Mouse (Mus musculus) MEL (cell line): ENCODE measurements around the gene Aarsd1.

ENCODE experiments used
- CHD2 ChIP-seq: IDR thresholded peaks from 2 replicates; pipeline ENCODE4 v1.6.1; 2011; ENCODE audit warnings: low read length, improper control_type of control experiment
- CTCF ChIP-seq, 3 experiments: IDR thresholded peaks in 2 of 3; conservative IDR thresholded peaks in 1 of 3; 2 replicates each; pipeline ENCODE4 v1.5.1; 2011 to 2012; ENCODE audit warnings: low read length in 3 of 3, low read depth in 2 of 3, mild to moderate bottlenecking in 2 of 3, improper control_type of control experiment in 1 of 3, inconsistent platforms in 1 of 3, mixed read lengths in 1 of 3, moderate library complexity in 1 of 3; ENCODE audit not compliant: control insufficient read depth in 1 of 3, insufficient read depth in 1 of 3, poor library complexity in 1 of 3, severe bottlenecking in 1 of 3
- MAX ChIP-seq: IDR thresholded peaks from 2 replicates; pipeline ENCODE4 v1.6.1; 2011; ENCODE audit warnings: low read length, improper control_type of control experiment
- MXI1 ChIP-seq: IDR thresholded peaks from 2 replicates; pipeline ENCODE4 v1.6.1; 2011; ENCODE audit warnings: mild to moderate bottlenecking, low read depth, low read length, improper control_type of control experiment

- no peak for TF ChIP-seq MXI1
- no peak for TF ChIP-seq CHD2
- no peak for TF ChIP-seq MAX
- TF ChIP-seq CTCF (IDR thresholded peaks at IDR 0.05 in 2 of 3, conservative IDR thresholded peaks at IDR 0.05 in 1 of 3; ENCODE audit: control insufficient read depth in 1 of 3, insufficient read depth in 1 of 3, low read depth in 2 of 3, low read length in 3 of 3, poor library complexity in 1 of 3, severe bottlenecking in 1 of 3) = no peak
These were observed 38.2 kb upstream of the Aarsd1 start for GRCm38 (mm10) chr11:101455627-101456026.
